Mouse (Mus musculus) right cerebral cortex, postnatal 25 days (tissue): Measurements from ENCODE around the gene Slu7.
A peak's percentile ranks its signal among the peaks of the same experiment; 100 is the strongest.

Experiments
- DNase-seq: peaks from one replicate; pipeline ENCODE4 v3.0.0; 2022

The Slu7 gene

DNA sequence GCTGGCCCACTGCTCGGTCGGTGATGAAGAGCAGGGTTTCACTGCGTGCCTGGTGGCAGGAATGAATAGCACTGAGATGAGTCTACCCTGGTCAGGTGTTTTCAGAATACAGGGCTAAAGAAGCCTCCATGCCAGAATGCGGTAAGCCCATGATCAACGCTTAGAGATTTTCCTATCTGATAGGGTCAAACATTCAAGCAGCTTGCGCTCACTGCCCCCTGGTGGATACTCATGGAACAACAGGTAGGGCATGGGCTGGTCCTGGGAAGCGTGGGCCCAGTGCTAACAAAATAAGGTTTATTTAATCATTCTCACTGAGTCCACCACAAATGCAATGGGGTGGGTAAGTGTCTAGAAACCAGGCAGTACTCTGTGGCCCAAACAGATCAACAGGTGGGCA is 59.1 kb downstream of the Slu7 start:
- peak; percentile 46 for DNase-seq

DNA sequence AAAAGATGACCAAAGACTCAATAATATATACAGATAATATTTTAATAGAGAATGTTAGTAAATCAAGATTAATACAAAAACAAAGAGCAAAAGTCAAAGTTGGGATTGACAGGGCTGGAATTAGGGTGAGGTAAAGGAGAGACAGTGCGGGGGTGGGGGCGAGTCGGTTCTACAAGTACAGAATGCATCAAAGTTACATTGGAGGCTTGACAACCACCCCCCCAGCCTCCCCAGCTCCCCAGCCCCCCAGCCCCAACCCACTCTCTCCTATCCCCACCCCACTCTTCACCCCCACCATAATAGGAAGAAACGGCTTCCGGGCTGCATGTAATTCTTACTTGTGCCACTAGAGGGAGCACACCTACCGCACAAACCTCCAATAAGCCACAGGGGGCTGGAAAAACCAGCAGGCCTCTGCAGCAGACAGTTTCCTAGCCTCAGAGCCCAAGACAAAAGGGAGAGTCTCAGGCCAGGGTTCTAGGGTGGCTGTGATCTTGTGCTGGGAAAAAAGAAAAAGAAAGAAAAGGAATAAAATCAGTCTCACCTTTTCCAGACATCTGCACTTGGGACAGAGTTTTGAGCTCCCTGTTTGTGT is 60.4 kb downstream of the Slu7 start:
- peak; percentile 67 for DNase-seq

DNA sequence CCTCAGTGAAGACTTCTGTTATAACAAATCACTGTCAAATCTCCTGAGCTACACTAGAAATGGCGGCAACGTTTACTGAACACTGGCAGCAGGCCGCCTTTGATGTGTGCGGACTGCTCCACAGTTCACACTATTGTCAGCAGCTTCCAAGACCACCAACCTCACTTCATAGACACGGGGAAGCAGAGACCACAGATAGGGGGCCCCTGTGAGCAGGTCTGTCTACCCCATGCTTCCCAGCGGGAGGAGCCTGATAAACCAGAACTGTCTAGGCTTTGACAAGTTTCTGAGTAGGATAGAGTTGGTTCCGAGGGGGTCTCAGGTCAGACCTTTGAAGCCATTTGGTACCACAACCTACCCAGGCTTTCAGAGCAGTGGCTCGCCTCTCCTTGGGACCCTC is 61.5 kb downstream of the Slu7 start:
- DNase-seq = no peak

DNA sequence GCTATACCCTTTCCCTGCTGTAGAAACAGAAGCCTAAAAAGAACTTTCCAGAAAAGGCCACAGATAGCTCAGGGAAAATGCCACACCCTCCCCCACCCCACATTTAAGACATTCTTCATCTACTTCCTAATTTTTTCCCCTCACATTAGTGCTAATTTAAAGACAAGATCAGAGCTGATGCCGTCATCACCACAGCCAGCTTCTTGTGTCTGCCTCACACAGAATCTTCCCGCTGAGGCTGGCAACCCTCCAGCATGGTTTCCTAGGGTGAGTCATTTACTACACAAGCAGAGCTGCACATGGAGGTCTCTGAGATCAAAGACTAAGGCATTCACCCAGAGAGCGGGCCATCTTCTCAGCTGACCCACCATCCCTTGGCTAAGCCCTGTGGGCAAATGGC is 62.0 kb downstream of the Slu7 start:
- DNase-seq = no peak
